Mouse (Mus musculus) c-Kit-positive CD71-negative TER-119-negative erythroid progenitor cells, embryonic 14.5 days (primary cell): Measurements from ENCODE around the gene Yipf2.
"Not testable (repeated sequence)": the region's sequence is repeated elsewhere in the genome, so short reads cannot be mapped to it uniquely, and the experiment has no call there.

ENCODE experiments used
- DNase-seq: peaks from one replicate; pipeline ENCODE4 v3.0.0-alpha.2; 2013; ENCODE audit warnings: low read depth

The Yipf2 gene

GRCm38 (mm10) chr9:21598198-21598597 lies 5.6 kb upstream of the Yipf2 start:
- peak; percentile 36 for DNase-seq

GRCm38 (mm10) chr9:21594838-21595237 lies 2.2 kb upstream of the Yipf2 start:
- no peak for DNase-seq

GRCm38 (mm10) chr9:21594350-21594749 lies 1.7 kb upstream of the Yipf2 start:
- not testable (repeated sequence) for DNase-seq

GRCm38 (mm10) chr9:21593122-21593721 lies 594 bp upstream of the Yipf2 start:
- DNase-seq, result peak; percentile 25

GRCm38 (mm10) chr9:21591831-21592702 lies 561 bp downstream of the Yipf2 start:
- DNase-seq, result no peak

- DNase-seq, result no peak
These were observed 1.3 kb downstream of the Yipf2 start for GRCm38 (mm10) chr9:21591127-21591830.

DNA sequence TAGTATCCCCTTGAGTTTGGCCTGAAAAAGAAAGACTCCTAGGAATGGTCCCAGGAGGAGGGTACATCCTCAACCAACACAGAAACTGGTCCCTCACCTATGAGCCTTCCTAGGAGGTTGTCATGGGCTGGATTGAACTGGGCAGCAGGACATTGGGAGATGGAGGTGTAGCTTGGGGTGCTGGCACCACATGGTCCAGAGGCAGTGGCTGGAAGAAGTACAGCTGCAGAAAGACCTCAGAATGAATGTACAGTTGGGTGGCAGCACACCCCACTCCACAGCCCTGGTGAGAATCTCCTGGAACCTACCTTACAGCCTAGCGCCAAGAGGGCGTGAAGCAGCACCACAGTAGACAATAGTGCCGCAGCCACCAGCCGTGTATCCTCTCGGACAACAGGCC lies 3.1 kb downstream of the Yipf2 start:
- no peak for DNase-seq

GRCm38 (mm10) chr9:21588350-21588749 lies 4.3 kb downstream of the Yipf2 start:
- no peak for DNase-seq

GRCm38 (mm10) chr9:21587678-21588349 lies 4.8 kb downstream of the Yipf2 start:
- DNase-seq, result no peak

DNA sequence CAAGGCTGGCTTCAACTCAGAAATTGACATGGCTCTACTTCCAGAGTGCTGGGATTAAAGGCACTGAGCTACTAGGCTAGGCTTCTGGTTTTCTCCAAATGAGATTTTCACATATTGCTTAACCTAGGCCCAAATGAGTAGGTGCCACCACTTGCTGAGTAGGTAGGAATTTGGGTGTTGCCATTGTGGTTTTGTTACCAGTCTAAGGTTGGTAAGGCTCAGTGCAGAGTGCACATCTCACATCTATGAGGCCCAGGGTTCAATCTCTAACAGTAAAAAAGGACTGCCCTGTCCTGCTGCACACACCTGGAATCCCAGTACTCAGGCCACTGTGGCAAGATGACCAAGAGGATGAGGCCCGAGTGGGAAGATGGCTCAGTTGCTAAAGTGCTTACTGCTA lies 7.2 kb downstream of the Yipf2 start:
- DNase-seq, result no peak

DNA sequence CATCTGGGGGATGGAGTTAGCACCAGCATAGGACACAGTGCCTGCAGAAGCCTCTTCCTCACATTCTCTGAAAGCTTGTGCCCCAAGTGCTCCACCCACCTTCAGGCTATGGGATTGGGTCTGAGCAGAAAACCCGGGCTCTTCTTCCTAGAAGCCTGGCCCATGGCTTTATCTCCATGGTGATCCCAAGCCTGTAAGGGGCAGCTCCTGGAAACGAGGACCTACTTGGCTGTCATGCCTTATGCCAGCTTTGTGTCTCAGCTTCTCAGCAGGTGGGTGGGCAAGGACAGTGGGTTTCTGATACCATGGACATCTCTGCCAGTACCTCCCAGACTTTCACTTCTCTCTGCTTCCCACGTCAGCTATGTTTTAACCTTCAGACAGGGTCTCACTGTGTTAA lies 14.4 kb downstream of the Yipf2 start:
- DNase-seq, result no peak

DNA sequence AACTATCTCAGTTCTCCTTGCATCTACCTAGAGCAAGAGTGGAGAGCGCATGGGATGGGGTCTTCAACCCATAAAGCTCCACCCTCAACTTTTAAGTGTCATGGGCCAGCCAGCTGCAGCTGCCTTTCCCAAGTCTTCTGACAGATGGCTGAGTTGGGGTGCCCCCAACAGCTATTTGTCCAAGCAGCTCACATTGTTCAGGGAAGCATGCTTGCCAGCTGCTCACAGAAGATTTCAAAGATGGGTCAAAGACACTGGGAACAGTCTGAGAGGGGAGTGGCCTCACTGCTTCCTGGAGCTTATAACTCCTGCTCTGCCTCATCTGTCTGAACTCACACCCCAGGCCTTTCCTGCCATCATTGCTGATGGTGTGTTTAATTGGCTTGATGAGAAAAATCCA lies 16.3 kb downstream of the Yipf2 start:
- no peak for DNase-seq

DNA sequence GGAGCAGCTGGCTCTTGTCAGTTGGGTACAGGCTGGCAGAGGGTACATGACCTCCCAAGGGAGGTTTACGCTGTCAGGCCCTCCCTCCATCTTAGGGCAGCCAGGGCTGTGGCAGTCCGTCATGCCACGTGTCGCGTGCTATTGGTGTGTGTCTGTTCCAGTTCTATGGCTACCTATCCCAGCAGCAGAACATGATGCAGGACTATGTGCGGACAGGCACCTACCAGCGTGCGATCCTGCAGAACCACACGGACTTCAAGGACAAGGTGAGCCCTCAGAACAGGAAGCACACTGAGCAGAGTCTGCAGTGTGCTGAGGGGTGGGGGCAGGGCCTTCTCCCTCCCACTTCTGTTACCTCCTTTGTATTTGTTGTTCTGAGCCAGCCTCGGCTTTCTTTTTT lies 17.4 kb downstream of the Yipf2 start:
- DNase-seq, result no peak

DNA sequence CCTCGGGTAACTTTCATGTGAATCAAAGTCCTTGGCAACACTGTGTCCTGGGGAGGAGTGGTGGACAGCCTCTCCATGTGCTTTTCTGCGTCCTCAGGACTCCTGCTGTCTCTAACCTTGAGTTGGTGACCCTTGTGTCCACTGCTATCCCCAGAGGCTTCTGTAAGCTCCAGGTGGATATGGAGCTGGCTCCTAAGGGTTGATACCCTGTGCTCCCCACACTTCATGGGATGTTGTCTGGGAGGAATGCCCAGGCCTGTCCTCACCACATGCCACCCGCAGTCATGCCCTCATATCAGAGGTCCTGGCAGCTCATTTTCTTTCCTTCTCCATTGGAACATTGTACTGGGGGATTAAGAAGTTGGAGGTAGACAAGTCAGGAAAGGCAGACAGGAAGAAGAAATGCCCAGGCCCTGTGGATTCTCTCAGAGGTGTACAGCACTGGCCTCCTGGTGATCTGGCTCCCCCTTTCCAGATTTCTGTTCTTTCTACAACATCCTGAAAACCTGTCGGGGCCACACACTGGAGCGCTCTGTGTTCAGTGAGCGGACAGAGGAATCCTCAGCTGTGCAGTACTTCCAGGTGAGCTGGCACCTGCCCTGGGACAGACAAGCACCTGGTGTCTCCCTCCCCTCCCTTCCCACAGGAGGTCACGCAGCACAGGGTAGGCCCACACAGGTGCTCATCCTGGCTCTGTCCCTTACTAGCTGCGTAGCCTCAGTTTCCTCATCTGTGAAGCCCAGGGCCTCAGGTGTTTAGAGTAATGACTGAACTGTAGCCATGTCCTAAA lies 18.4 kb downstream of the Yipf2 start:
- no peak for DNase-seq

DNA sequence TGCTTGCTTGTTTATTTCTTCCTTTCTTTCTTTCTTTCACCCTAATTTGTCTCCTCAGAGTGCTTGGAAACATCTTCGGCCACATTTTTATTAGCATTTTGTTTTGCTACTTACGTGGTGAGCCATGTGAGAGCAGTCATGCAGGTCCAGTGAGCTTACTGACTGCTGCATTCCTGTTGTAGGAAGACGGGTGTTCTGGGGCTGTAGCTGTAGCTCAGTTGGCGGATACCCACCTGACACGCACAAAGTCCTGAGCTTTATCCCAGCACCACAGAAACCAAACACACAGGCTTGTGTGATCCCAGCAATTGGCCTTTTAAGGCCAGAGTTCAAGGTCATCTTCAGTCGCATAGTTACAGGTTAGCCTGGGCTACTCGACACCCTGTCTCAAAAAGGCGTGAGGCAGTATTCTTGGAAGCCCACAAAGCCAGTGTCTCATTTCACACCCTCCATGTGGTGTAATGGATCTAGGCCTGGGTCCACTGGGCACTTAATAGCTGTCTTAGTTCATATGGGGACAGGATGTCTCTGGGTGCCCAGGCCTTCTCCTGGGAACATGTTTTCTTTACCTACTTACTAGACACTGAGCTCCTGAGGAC lies 23.9 kb downstream of the Yipf2 start:
- no peak for DNase-seq

DNA sequence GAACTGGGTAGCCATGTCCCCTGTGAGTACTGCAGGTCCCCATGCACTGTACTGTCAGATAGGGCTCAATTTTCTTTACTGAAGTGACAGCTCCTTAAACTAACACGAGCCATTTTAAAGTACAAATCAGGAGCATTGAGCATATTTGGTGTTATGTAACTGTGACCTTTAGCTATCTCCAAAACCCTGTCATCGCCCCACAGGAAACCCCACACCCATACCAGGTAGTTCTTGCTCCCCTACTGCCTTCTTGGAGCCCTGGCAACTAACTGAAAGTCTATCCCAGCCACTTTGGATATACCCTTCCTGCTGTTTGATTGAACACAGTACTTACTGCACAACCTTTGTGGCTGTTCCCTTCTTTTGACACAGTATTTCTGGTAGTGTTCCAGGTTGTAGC lies 25.6 kb downstream of the Yipf2 start:
- no peak for DNase-seq

DNA sequence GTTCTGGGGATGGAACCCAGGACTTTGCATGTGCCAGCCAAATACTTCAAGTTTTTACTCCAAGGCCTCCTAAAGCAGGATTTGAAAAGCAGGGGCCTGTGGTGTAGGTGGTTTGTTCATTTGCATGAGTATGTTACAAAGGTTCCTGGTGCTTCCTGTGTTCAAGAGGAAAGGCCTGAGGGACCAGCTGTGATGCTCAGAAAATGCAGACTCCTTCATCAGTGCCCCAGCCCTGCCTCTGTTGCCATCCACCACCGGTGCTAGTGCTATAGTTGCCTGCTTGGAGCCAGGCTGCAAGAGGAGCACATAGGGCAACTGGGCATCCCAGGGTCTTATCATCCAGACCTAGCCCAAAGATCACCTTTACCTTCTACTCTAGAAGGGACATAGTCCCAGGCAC lies 26.1 kb downstream of the Yipf2 start:
- DNase-seq, result no peak

DNA sequence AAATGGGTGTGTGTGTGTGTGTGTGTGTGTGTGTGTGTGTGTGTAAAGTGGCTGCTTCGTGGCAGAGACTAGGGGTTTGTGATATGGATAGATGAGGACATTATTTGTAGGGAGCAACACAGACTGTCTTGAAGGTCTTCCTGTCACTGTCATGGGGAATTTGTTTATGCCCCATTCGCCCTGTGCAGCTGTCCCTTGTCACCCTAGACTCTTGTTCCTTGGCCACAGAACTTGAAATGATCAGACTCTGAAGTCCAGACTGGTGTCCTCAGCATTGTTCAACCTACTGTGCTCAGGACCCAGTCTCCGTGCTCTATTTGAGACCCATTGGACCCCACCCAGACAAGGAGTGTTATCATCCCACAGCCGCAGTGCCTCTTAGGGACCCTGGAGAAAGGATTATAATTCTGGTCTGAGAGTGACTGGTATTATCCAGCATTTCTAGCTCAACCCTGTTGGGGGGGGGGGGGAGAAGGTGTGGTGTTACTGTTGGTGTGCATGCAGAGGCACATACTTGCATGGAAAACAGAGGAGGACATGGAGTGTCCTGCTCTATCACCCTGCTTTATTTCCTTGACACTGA lies 27.5 kb downstream of the Yipf2 start:
- DNase-seq, result no peak

- no peak for DNase-seq
These were observed 28.2 kb downstream of the Yipf2 start for GRCm38 (mm10) chr9:21564420-21564819.

DNA sequence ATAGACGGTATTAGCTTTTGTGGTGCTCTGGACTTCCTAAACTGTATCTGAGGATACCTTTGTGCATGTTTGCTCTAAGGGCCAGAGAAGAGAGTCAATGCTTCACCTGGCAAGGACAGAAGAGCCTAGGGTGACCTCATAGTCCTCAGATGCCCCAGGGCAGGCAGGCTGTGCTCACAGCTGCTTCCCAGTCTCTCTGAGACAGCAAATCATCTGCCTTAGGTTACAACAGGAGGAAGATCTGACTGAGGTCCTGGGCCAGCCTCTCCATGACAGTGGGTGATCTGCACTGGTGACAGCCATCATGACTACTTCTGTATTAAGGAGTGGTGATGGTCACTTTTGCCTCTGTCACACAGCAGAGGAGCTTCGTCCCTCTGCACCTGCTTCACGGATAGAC lies 33.5 kb downstream of the Yipf2 start:
- no peak for DNase-seq

DNA sequence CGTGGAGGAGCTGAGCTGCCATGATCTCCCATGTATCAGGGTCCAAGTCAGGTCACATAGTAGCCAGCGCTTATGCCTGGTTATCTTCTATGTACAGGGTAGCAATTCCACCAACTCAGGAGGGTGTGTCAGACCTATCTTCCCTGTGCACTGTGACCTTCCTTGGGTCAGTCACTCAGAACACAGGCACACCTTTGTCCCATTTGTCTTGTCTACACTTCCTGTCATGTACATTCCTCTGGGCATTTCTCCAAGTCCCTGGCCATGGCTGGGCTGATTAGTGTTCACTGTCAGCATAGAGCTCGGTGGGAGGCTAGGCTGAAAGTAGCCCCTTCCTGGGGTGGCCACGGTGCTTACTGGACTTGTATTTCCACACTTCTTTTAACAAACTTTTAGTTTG lies 34.3 kb downstream of the Yipf2 start:
- DNase-seq, result no peak
